ENCODE assay signal across 8 mouse cellular contexts in the genomic region with DNA sequence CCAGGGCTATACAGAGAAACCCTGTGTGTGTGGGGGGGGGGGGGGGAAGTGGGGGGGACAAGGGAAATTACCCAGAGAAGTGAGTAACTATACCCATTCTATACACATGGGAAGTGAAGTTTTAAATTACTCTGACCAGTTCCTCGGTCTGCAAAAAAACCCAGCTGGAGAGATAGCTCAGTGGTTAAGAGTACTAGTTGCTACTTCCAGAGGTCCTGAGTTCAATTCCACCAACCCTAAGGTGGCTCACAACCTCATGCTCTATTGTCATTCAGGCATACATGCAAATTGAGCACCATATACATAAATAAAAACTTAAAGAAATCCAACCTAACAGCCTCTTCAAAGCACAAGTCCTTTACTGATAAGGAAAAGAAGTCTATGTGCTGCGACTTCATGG. TPM values are rescaled to one million over a fixed set of nuclear protein-coding genes. Genes with fewer than 3 reads are reported as not detected.
DNase-seq lines count a peak whose midpoint lies in the region; ATAC-seq and TF ChIP-seq lines count a peak whose summit lies in the region.

No protein-coding gene starts in this region.

- TF ChIP-seq POLR2A in liver, adult 2 months (IDR thresholded peaks at IDR 0.05; ENCODE audit: extremely low read depth, insufficient read depth, low read length) = no peak

- DNase-seq in liver, adult 2 months (ENCODE audit: extremely low read depth, low read depth, low spot score) = no peak
- DNase-seq in liver = no peak
- no peak for DNase-seq in intestine, embryonic 14.5 days (ENCODE audit: low spot score)
- DNase-seq in right cerebral cortex, adult 18-20 months = no peak
- no peak for DNase-seq in frontal cortex, postnatal 25 days (ENCODE audit: low spot score in 2 of 2)
- DNase-seq in cerebellum, adult 18-20 months = no peak

- H3K4me3 ChIP-seq in liver, adult 2 months (ENCODE audit: insufficient read depth, low read depth, low read length) = no peak overlapping the region
- peak overlapping the region; percentile 85 for H3K4me3 ChIP-seq in embryonic facial prominence, embryonic 12.5 days
- H3K4me3 ChIP-seq in intestine, embryonic 14.5 days (ENCODE audit: low read depth, low read length) = peak overlapping the region; percentile 94
- no peak overlapping the region; the same call in 1 of the 2 replicates for H3K4me3 ChIP-seq in neural tube, embryonic 12.5 days

- 45% methylated on average over 2 of the region's 2 CpGs for WGBS in liver, adult 2 months
- 30% methylated on average over 2 of the region's 2 CpGs for WGBS in embryonic facial prominence, embryonic 12.5 days
- WGBS in intestine, embryonic 14.5 days = 35% methylated on average over 2 of the region's 2 CpGs
- 38% methylated on average over 2 of the region's 2 CpGs for WGBS in neural tube, embryonic 12.5 days

- no peak overlapping the region for H3K9ac ChIP-seq in liver, adult 2 months (ENCODE audit: low read depth, low read length)
- peak overlapping the region; percentile 41 for H3K9ac ChIP-seq in embryonic facial prominence, embryonic 12.5 days
- peak overlapping the region; percentile 51 for H3K9ac ChIP-seq in intestine, embryonic 14.5 days (ENCODE audit: low read length)
- H3K9ac ChIP-seq in neural tube, embryonic 12.5 days = no peak overlapping the region

- H3K79me2 ChIP-seq in liver, adult 2 months (ENCODE audit: control insufficient read depth, insufficient read depth, low read length) = peaks cover 4% of the 10 kb centered on the region; the same call in 1 of the 2 replicates

- H3K4me1 ChIP-seq in liver, adult 2 months (ENCODE audit: control insufficient read depth, insufficient read depth, low read length) = peaks cover 4% of the 10 kb centered on the region; the same call in 1 of the 2 replicates
- H3K4me1 ChIP-seq in embryonic facial prominence, embryonic 12.5 days = peaks cover 29% of the 10 kb centered on the region
- H3K4me1 ChIP-seq in intestine, embryonic 14.5 days (replicated peaks; ENCODE audit: control insufficient read depth, insufficient read depth, low read length) = peaks cover 47% of the 10 kb centered on the region
- peaks cover 20% of the 10 kb centered on the region for H3K4me1 ChIP-seq in neural tube, embryonic 12.5 days

- H3K36me3 ChIP-seq in liver, adult 2 months (ENCODE audit: control insufficient read depth, insufficient read depth, low read length) = peaks cover 2% of the 10 kb centered on the region
- H3K36me3 ChIP-seq in embryonic facial prominence, embryonic 12.5 days = peaks cover 4% of the 10 kb centered on the region
- peaks cover 11% of the 10 kb centered on the region for H3K36me3 ChIP-seq in intestine, embryonic 14.5 days (ENCODE audit: control insufficient read depth, insufficient read depth, low read length)
- peaks cover 3% of the 10 kb centered on the region for H3K36me3 ChIP-seq in neural tube, embryonic 12.5 days

- TF ChIP-seq CTCF in liver, adult 2 months (IDR thresholded peaks at IDR 0.05; ENCODE audit: low read depth, low read length) = no peak

- H3K27ac ChIP-seq in liver, adult 2 months (replicated peaks; ENCODE audit: insufficient read depth, low read depth, low read length) = peak overlapping the region; percentile 71; the same call in 1 of the 2 replicates
- peak overlapping the region; percentile 67 for H3K27ac ChIP-seq in embryonic facial prominence, embryonic 12.5 days
- peak overlapping the region; percentile 85 for H3K27ac ChIP-seq in intestine, embryonic 14.5 days (ENCODE audit: low read depth)
- H3K27ac ChIP-seq in neural tube, embryonic 12.5 days = no peak overlapping the region

- no peak for ATAC-seq in embryonic facial prominence, embryonic 12.5 days (ENCODE audit: insufficient number of reproducible peaks, insufficient read depth, low FRiP score, low TSS enrichment)
- no peak for ATAC-seq in intestine, embryonic 14.5 days (replicated peaks; ENCODE audit: low FRiP score, low TSS enrichment, low read depth)
- ATAC-seq in neural tube, embryonic 12.5 days (ENCODE audit: low FRiP score, low read depth) = no peak

- no peaks in the 10 kb centered on the region for H3K27me3 ChIP-seq in liver, adult 2 months (ENCODE audit: control insufficient read depth, insufficient read depth, low read length)
- H3K27me3 ChIP-seq in embryonic facial prominence, embryonic 12.5 days = no peaks in the 10 kb centered on the region
- H3K27me3 ChIP-seq in intestine, embryonic 14.5 days (replicated peaks; ENCODE audit: control insufficient read depth, insufficient read depth, low read length) = no peaks in the 10 kb centered on the region
- no peaks in the 10 kb centered on the region for H3K27me3 ChIP-seq in neural tube, embryonic 12.5 days (replicated peaks)

- no peaks in the 10 kb centered on the region for H3K9me3 ChIP-seq in embryonic facial prominence, embryonic 12.5 days
- no peaks in the 10 kb centered on the region for H3K9me3 ChIP-seq in intestine, embryonic 14.5 days (ENCODE audit: control insufficient read depth, low read length)
- no peaks in the 10 kb centered on the region for H3K9me3 ChIP-seq in neural tube, embryonic 12.5 days

- H3K4me2 ChIP-seq in embryonic facial prominence, embryonic 12.5 days (replicated peaks) = peak overlapping the region; percentile 71
- H3K4me2 ChIP-seq in intestine, embryonic 14.5 days (ENCODE audit: low read length) = peak overlapping the region; percentile 86
- peak overlapping the region; percentile 62 for H3K4me2 ChIP-seq in neural tube, embryonic 12.5 days (replicated peaks)

RNA-seq across cellular contexts. Expression of a gene that starts 0.8 kb away (rescaled TPM):
- total RNA-seq in liver, adult 2 months (2014; rRNA removed) = 15.1 and 19.3 TPM in 2 replicates
- polyA plus RNA-seq in liver, adult 2 months (2012; rRNA removed) = 4.9 and 7.9 TPM in 2 replicates
- polyA plus RNA-seq in embryonic facial prominence, embryonic 12.5 days (2016; fragmentation: Nextera tagmentation; extraction: Ambion mirVana) = 50.1 and 51.6 TPM in 2 replicates
- polyA plus RNA-seq in intestine, embryonic 14.5 days (2014; fragmentation: Nextera tagmentation; extraction: Ambion mirVana) = 54.1 and 60.8 TPM in 2 replicates
- 37.2 and 38.9 TPM in 2 replicates for polyA plus RNA-seq in neural tube, embryonic 12.5 days (2016; fragmentation: Nextera tagmentation; extraction: Ambion mirVana)

RNA-seq across cellular contexts. Expression of a gene that starts 58.8 kb away (rescaled TPM):
- total RNA-seq in liver, adult 2 months (2014; rRNA removed) = 58.5 and 79.0 TPM in 2 replicates
- 413 and 566 TPM in 2 replicates for polyA plus RNA-seq in liver, adult 2 months (2012; rRNA removed)
- 7.0 TPM in 2 replicates for polyA plus RNA-seq in embryonic facial prominence, embryonic 12.5 days (2016; fragmentation: Nextera tagmentation; extraction: Ambion mirVana)
- 14.5 and 16.3 TPM in 2 replicates for polyA plus RNA-seq in intestine, embryonic 14.5 days (2014; fragmentation: Nextera tagmentation; extraction: Ambion mirVana)
- 10.1 and 10.8 TPM in 2 replicates for polyA plus RNA-seq in neural tube, embryonic 12.5 days (2016; fragmentation: Nextera tagmentation; extraction: Ambion mirVana)

Comparison
In these comparisons a context has a peak if more than half of its experiments do, and no peak if none do; other contexts are left out.
1. H3K4me3 ChIP-seq: peak in embryonic facial prominence, embryonic 12.5 days (single experiment) and intestine, embryonic 14.5 days (single experiment); none in liver, adult 2 months (single experiment) and neural tube, embryonic 12.5 days (single experiment).
2. H3K9ac ChIP-seq: peak in embryonic facial prominence, embryonic 12.5 days (single experiment) and intestine, embryonic 14.5 days (single experiment); none in liver, adult 2 months (single experiment) and neural tube, embryonic 12.5 days (single experiment).
3. RNA of a gene that starts 58.8 kb away (polyA plus RNA-seq): 413 to 566 TPM in liver, adult 2 months; 14.5 to 16.3 TPM in intestine, embryonic 14.5 days, 10.1 to 10.8 TPM in neural tube, embryonic 12.5 days and 7.0 TPM in embryonic facial prominence, embryonic 12.5 days; every median in the first group is over 10 times any median in the second.
4. Peak in every context shown above with its lines, with median percentiles within 50 percentile points of each other: H3K4me2 ChIP-seq.